Comparison of ENCODE assay signal across 8 mouse cellular contexts in genomic region chr5:24902835-24903234, GRCm38 (mm10).
DNase-seq lines count a peak whose midpoint lies in the region; ATAC-seq and TF ChIP-seq lines count a peak whose summit lies in the region.

No protein-coding gene starts in this region.

- no peaks in the 10 kb centered on the region for H3K4me1 ChIP-seq in bone marrow macrophage, adult 2 months (ENCODE audit: control insufficient read depth, insufficient read depth, low read length)
- peaks cover 5% of the 10 kb centered on the region for H3K4me1 ChIP-seq in liver, postnatal 0 days (ENCODE audit: insufficient read depth)

- 32% methylated on average over 4 of the region's 4 CpGs for WGBS in liver, postnatal 0 days (ENCODE audit: insufficient replicate concordance)

- H3K9me3 ChIP-seq in liver, postnatal 0 days (ENCODE audit: low read length): no peaks in the 10 kb centered on the region

- peak; percentile 36; the same call in 1 of the 2 replicates for TF ChIP-seq CTCF in bone marrow macrophage, adult 2 months (IDR thresholded peaks at IDR 0.05; ENCODE audit: low read depth, low read length)
- peak; percentile 76 for TF ChIP-seq CTCF in liver, postnatal 0 days (IDR thresholded peaks at IDR 0.05; ENCODE audit: low read depth)

- H3K36me3 ChIP-seq in liver, postnatal 0 days (replicated peaks; ENCODE audit: insufficient read depth, low read length): 0 out of 2 replicates have a peak, but pooled peaks cover 2% of the 10 kb centered on the region

- no peak overlapping the region for H3K4me2 ChIP-seq in liver, postnatal 0 days (ENCODE audit: low read depth, low read length)

- no peak for TF ChIP-seq POLR2A in bone marrow macrophage, adult 2 months (IDR thresholded peaks at IDR 0.05; ENCODE audit: borderline replicate concordance, low read depth, low read length)

- no peak overlapping the region for H3K4me3 ChIP-seq in bone marrow macrophage, adult 2 months (ENCODE audit: insufficient read depth, low read length)
- H3K4me3 ChIP-seq in liver, postnatal 0 days (ENCODE audit: low read depth, low read length): no peak overlapping the region

- DNase-seq in cerebellum, adult 11-12 months: peak; percentile 50
- DNase-seq in 416B (ENCODE audit: low read depth): peak; percentile 68
- DNase-seq in liver, postnatal 0 days: peak; percentile 36
- DNase-seq in thymus, postnatal 14 days: peak; percentile 57
- DNase-seq in frontal cortex, postnatal 10 days (ENCODE audit: low spot score in 2 of 2): no peak

- H3K27me3 ChIP-seq in liver, postnatal 0 days (ENCODE audit: insufficient read depth, low read length): no peaks in the 10 kb centered on the region

- no peak for TF ChIP-seq EP300 in liver, postnatal 0 days (IDR thresholded peaks at IDR 0.05; ENCODE audit: low read depth)

- H3K27ac ChIP-seq in bone marrow macrophage, adult 2 months (ENCODE audit: insufficient read depth, low read depth, low read length): no peak overlapping the region
- H3K27ac ChIP-seq in liver, postnatal 0 days (ENCODE audit: low read depth): no peak overlapping the region

- H3K9ac ChIP-seq in liver, postnatal 0 days (replicated peaks): no peak overlapping the region

- no peak for ATAC-seq in cerebellum, adult (ENCODE audit: insufficient number of reproducible peaks, low FRiP score, low TSS enrichment)
- ATAC-seq in granulocyte monocyte progenitor cell, adult 5-6 weeks (replicated peaks; ENCODE audit: poor library complexity, severe bottlenecking): peak; percentile 76
- peak; percentile 68 for ATAC-seq in liver, postnatal 0 days

Comparison
In these comparisons a context has a peak if more than half of its experiments do, and no peak if none do; other contexts are left out.
1. DNase-seq: peak in cerebellum, adult 11-12 months (single experiment), 416B (single experiment), liver, postnatal 0 days (single experiment) and thymus, postnatal 14 days (single experiment); none in frontal cortex, postnatal 10 days (0 of 2).